Mouse (Mus musculus) CH12.LX (cell line): ENCODE data around the gene Aes. TPM values are rescaled to one million over a fixed set of nuclear protein-coding genes. Genes with fewer than 3 reads are reported as not detected.

Experiments used
- DNase-seq: peaks from one replicate; pipeline ENCODE4 v3.0.0-alpha.2; 2013; ENCODE audit errors: extremely low read depth
- H3K27ac ChIP-seq: 2 replicates; pipeline ENCODE4 v1.5.1; 2012; ENCODE audit warnings: low read depth, mild to moderate bottlenecking, control low read depth, moderate library complexity; ENCODE audit not compliant: insufficient read depth
- H3K27me3 ChIP-seq: replicated peaks from 2 replicates; pipeline ENCODE3; 2012; ENCODE audit warnings: inconsistent platforms
- H3K36me3 ChIP-seq, 2 experiments: replicated peaks in 1 of 2; 2 replicates each; pipeline versions ENCODE3 to v1.6.1; 2012; ENCODE audit warnings: inconsistent platforms in 1 of 2, low read length in 1 of 2, mild to moderate bottlenecking in 1 of 2, mixed read lengths in 1 of 2, moderate library complexity in 1 of 2; ENCODE audit not compliant: control insufficient read depth in 1 of 2, insufficient read depth in 1 of 2
- H3K4me1 ChIP-seq, 2 experiments: 2 replicates each; pipeline ENCODE4 v1.6.1; 2012; ENCODE audit warnings: inconsistent platforms in 1 of 2, moderate library complexity in 1 of 2; ENCODE audit not compliant: insufficient read depth in 2 of 2, control insufficient read depth in 1 of 2
- H3K4me2 ChIP-seq: 2 replicates; pipeline ENCODE4 v1.6.1; 2012; ENCODE audit warnings: low read depth, mild to moderate bottlenecking, control low read depth; ENCODE audit not compliant: poor library complexity, insufficient read depth, severe bottlenecking
- H3K4me3 ChIP-seq, 3 experiments: fragments of 150-350 bp in 1 of 3; sonication (generic) in 1 of 3; replicated peaks in 1 of 3; 2 replicates each; pipeline versions ENCODE3 to v1.5.1; 2011 to 2012; ENCODE audit warnings: low read depth in 2 of 3, low read length in 2 of 3, mild to moderate bottlenecking in 2 of 3, moderate library complexity in 2 of 3, control low read depth in 1 of 3, improper control_type of control experiment in 1 of 3, inconsistent platforms in 1 of 3, mixed read lengths in 1 of 3; ENCODE audit not compliant: poor library complexity in 1 of 3
- H3K79me2 ChIP-seq: replicated peaks from 2 replicates; pipeline ENCODE4 v1.6.1; 2012; ENCODE audit warnings: mild to moderate bottlenecking, moderate library complexity; ENCODE audit not compliant: control insufficient read depth, poor library complexity, insufficient read depth, severe bottlenecking; ENCODE audit errors: extremely low read depth
- H3K9ac ChIP-seq: 2 replicates; pipeline ENCODE4 v1.6.1; 2012; ENCODE audit warnings: low read depth, mild to moderate bottlenecking, control low read depth, moderate library complexity; ENCODE audit not compliant: insufficient read depth
- H3K9me3 ChIP-seq: replicated peaks from 2 replicates; pipeline ENCODE3; 2012; ENCODE audit warnings: low read length, inconsistent platforms, mixed read lengths
- BHLHE40 ChIP-seq: IDR thresholded peaks from 2 replicates; pipeline ENCODE4 v1.6.1; 2011; ENCODE audit warnings: mild to moderate bottlenecking, low read depth, low read length, improper control_type of control experiment
- CHD1 ChIP-seq: IDR thresholded peaks from 2 replicates; pipeline ENCODE4 v1.6.1; 2012; ENCODE audit warnings: low read depth, low read length, improper control_type of control experiment, inconsistent platforms
- CHD2 ChIP-seq: IDR thresholded peaks from 2 replicates; pipeline ENCODE4 v1.6.1; 2011; ENCODE audit warnings: low read length, improper control_type of control experiment
- CTCF ChIP-seq, 2 experiments: IDR thresholded peaks in 1 of 2; conservative IDR thresholded peaks in 1 of 2; 2 replicates each; pipeline ENCODE4 v1.5.1; 2011 to 2012; ENCODE audit warnings: low read depth in 2 of 2, low read length in 2 of 2, improper control_type of control experiment in 1 of 2, inconsistent platforms in 1 of 2, mild to moderate bottlenecking in 1 of 2, moderate library complexity in 1 of 2
- E2F4 ChIP-seq: IDR thresholded peaks from 2 replicates; pipeline ENCODE4 v1.6.1; 2011; ENCODE audit warnings: low read depth, low read length, improper control_type of control experiment; ENCODE audit not compliant: insufficient replicate concordance
- EP300 ChIP-seq: IDR thresholded peaks from 2 replicates; pipeline ENCODE4 v1.6.1; 2011; ENCODE audit warnings: low read length, improper control_type of control experiment
- HCFC1 ChIP-seq: IDR thresholded peaks from 2 replicates; pipeline ENCODE4 v1.6.1; 2012; ENCODE audit warnings: low read depth, mild to moderate bottlenecking, inconsistent platforms, low read length, improper control_type of control experiment
- IRF4 ChIP-seq: IDR thresholded peaks from 2 replicates; pipeline ENCODE4 v1.6.1; 2014; ENCODE audit warnings: low read depth, mild to moderate bottlenecking, inconsistent platforms, low read length, improper control_type of control experiment
- JUN ChIP-seq: IDR thresholded peaks from 2 replicates; pipeline ENCODE4 v1.6.1; 2011; ENCODE audit warnings: low read depth, mild to moderate bottlenecking, low read length, improper control_type of control experiment, moderate library complexity; ENCODE audit not compliant: insufficient read depth
- JUND ChIP-seq: conservative IDR thresholded peaks from 2 replicates; pipeline ENCODE4 v1.6.1; 2011; ENCODE audit warnings: low read depth, low read length, improper control_type of control experiment
- KAT2A ChIP-seq: IDR thresholded peaks from 2 replicates; pipeline ENCODE4 v1.6.1; 2012; ENCODE audit warnings: low read length, improper control_type of control experiment, inconsistent platforms; ENCODE audit not compliant: insufficient replicate concordance
- MAFK ChIP-seq: IDR thresholded peaks from 2 replicates; pipeline ENCODE4 v1.6.1; 2011; ENCODE audit warnings: low read length, improper control_type of control experiment; ENCODE audit not compliant: insufficient replicate concordance
- MEF2A ChIP-seq: IDR thresholded peaks from 2 replicates; pipeline ENCODE4 v1.6.1; 2014; ENCODE audit warnings: low read depth, mild to moderate bottlenecking, inconsistent platforms, low read length, improper control_type of control experiment, borderline replicate concordance
- MXI1 ChIP-seq: IDR thresholded peaks from 2 replicates; pipeline ENCODE4 v1.6.1; 2011; ENCODE audit warnings: mild to moderate bottlenecking, low read depth, low read length, improper control_type of control experiment
- MYC ChIP-seq: IDR thresholded peaks from 2 replicates; pipeline ENCODE4 v1.6.1; 2011; ENCODE audit warnings: low read depth, mild to moderate bottlenecking, improper control_type of control experiment, low read length
- POLR2A ChIP-seq: IDR thresholded peaks from 2 replicates; pipeline ENCODE4 v1.6.1; 2011; ENCODE audit warnings: low read depth, mild to moderate bottlenecking, improper control_type of control experiment, low read length
- RCOR1 ChIP-seq: conservative IDR thresholded peaks from 2 replicates; pipeline ENCODE4 v1.6.1; 2012; ENCODE audit warnings: low read depth, mild to moderate bottlenecking, inconsistent platforms, low read length, improper control_type of control experiment
- SIN3A ChIP-seq: IDR thresholded peaks from 2 replicates; pipeline ENCODE4 v1.6.1; 2012; ENCODE audit warnings: low read length, improper control_type of control experiment, inconsistent platforms
- TCF12 ChIP-seq: IDR thresholded peaks from 2 replicates; pipeline ENCODE4 v1.6.1; 2014; ENCODE audit warnings: low read depth, mild to moderate bottlenecking, inconsistent platforms, low read length, improper control_type of control experiment
- UBTF ChIP-seq: IDR thresholded peaks from 2 replicates; pipeline ENCODE4 v1.6.1; 2012; ENCODE audit warnings: low read depth, mild to moderate bottlenecking, inconsistent platforms, low read length, improper control_type of control experiment, moderate library complexity
- USF2 ChIP-seq: conservative IDR thresholded peaks from 2 replicates; pipeline ENCODE4 v1.6.1; 2011; ENCODE audit warnings: low read depth, low read length, improper control_type of control experiment
- dilution Hi-C: fragments of 300-500 bp; cut with MboI; formaldehyde crosslinking; loops from 2 replicates; pipeline ENCODE4 v1.14.3; 2020; ENCODE audit warnings: low sequenced_read_pairs; ENCODE audit not compliant: extremely low pct_unique_long_range_greater_than_20kb, extremely low pct_ligation_motif_present
- in situ Hi-C: fragments of 300-500 bp; cut with MboI; formaldehyde crosslinking; loops from 3 replicates; pipeline ENCODE4 v1.14.3; 2019; ENCODE audit warnings: low sequenced_read_pairs, low pct_ligation_motif_present, low pct_unique_long_range_greater_than_20kb, mixed read lengths
- polyA plus RNA-seq: library from polyadenylated mRNA; unstranded; fragments of >175 nt; gene quantifications from 2 replicates; pipeline ENCODE4 v1.2.1, GENCODE M21; 2012; ENCODE audit warnings: low read depth; ENCODE audit not compliant: insufficient read length
- total RNA-seq, 2 experiments: library from RNA; depleted of rRNA; stranded (reverse); fragments of 300-350 nt in 1 of 2; fragments of >200 nt in 1 of 2; gene quantifications; 2 replicates each; pipeline ENCODE4 v1.2.3; 2012 to 2014

Aes gene
- total and polyA plus RNA-seq, 3 experiments, result 11.5 to 114 (median 25.1) TPM

DNA sequence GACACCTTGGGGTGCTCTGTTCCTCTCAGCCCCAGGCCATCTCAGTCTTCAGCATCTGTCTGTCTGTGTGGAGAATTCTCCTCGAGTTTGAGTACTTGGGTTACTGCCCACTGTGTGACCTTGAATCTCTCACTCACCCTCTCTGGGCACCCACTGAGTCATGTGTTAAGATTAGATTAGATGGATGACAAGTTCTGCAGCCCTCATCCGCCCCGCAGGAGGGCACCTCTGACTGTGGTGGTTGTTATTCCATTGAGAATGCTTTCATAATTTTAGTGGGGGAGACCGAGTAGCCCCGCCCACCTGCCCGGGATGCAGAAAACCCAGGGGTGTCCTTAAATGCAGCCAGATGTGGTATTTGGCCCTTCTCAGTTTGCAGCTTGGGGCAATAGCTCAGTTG, 4.2 kb downstream of the Aes start:
- Histone ChIP-seq H3K4me2 (no peak overlapping the region), H3K4me3 (no peak overlapping the region), H3K9ac (no peak overlapping the region), H3K4me1 (peaks cover 5 to 8% of the 10 kb centered on the region in 2 experiments; a peak in 3 of 4 replicates), H3K36me3 (peaks cover 8 to 25% of the 10 kb centered on the region in 2 experiments), H3K27me3 (peaks cover 80% of the 10 kb centered on the region), H3K9me3 (no peaks in the 10 kb centered on the region), H3K27ac (no peak overlapping the region), H3K79me2 (peaks cover 14% of the 10 kb centered on the region; the same call in 1 of the 2 replicates)
- dilution Hi-C loops, result no loop called here
- TF ChIP-seq BHLHE40, result no peak
- TF ChIP-seq HCFC1, result no peak
- TF ChIP-seq RCOR1, result no peak
- no peak for TF ChIP-seq POLR2A
- no peak for TF ChIP-seq MAFK
- no peak for TF ChIP-seq SIN3A
- DNase-seq, result no peak
- in situ Hi-C loops, result loop anchor here (5.0 kb wide), 1 partner anchor 39 kb away; the partner anchor contains the start of gene Tle6

DNA sequence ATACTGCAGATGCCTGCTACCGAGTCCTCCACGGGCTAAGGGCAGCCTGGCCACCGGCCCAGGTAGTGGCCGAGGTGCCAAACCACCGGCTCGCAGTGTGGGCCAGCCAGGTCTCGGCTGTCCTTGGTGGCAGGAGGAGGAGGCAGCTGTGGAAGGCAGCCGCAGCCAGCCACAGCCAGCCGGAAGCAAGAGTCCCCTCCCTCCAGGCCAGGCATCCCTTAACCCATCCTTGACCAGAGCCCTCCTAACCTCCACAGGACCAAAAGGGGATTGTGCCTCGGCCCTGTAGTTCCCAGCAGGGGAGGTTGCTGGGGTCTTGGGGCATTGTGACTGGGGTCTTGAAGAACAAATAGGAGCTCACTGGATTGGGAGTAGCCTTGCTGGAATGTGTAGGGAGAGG, 4.9 kb downstream of the Aes start:
- Histone ChIP-seq H3K4me3 (no peak overlapping the region), H3K4me2 (no peak overlapping the region), H3K27me3 (peaks cover 82% of the 10 kb centered on the region), H3K4me1 (peaks cover 5 to 8% of the 10 kb centered on the region in 2 experiments; a peak in 3 of 4 replicates), H3K27ac (no peak overlapping the region)
- in situ Hi-C loops, result loop anchor here (5.0 kb wide), 1 partner anchor 38 kb away; the partner anchor contains the start of gene Tle6
- no peak for TF ChIP-seq MXI1
- TF ChIP-seq UBTF, result no peak
- TF ChIP-seq MEF2A, result no peak
- no peak for TF ChIP-seq IRF4
- TF ChIP-seq MYC, result no peak
- TF ChIP-seq CHD1, result no peak
- no peak for TF ChIP-seq MAFK
- no peak for TF ChIP-seq CTCF (conservative IDR thresholded peaks at IDR 0.05 in 1 of 2, IDR thresholded peaks at IDR 0.05 in 1 of 2; ENCODE audit: low read depth in 2 of 2, low read length in 2 of 2)
- TF ChIP-seq TCF12, result no peak
- no peak for TF ChIP-seq JUND
- no peak for TF ChIP-seq POLR2A
- TF ChIP-seq USF2, result no peak
- no peak for TF ChIP-seq E2F4
- TF ChIP-seq JUN, result no peak
- no peak for TF ChIP-seq KAT2A
- TF ChIP-seq CHD2, result no peak
- TF ChIP-seq EP300, result no peak
- no peak for TF ChIP-seq HCFC1
- TF ChIP-seq, all 38 proteins: peak for 0
- no peak for DNase-seq
- Histone ChIP-seq H3K9ac (no peak overlapping the region), H3K9me3 (no peaks in the 10 kb centered on the region), H3K79me2 (peaks cover 14% of the 10 kb centered on the region; the same call in 1 of the 2 replicates), H3K36me3 (peaks cover 8 to 25% of the 10 kb centered on the region in 2 experiments)
- dilution Hi-C loops, result no loop called here
